Mouse (Mus musculus) neural tube, embryonic 12.5 days (tissue): ENCODE data around the gene Cpsf4. TPM values are rescaled to one million over a fixed set of nuclear protein-coding genes. Genes with fewer than 3 reads are reported as not detected.
"Not testable (repeated sequence)": the region's sequence is repeated elsewhere in the genome, so short reads cannot be mapped to it uniquely, and the experiment has no call there.

Source experiments
- ATAC-seq: fragments of 200-750 bp; cut with Nextera tagmentation; 2 replicates; pipeline ENCODE4 v1.8.0; 2017; ENCODE audit warnings: low read depth, mild to moderate bottlenecking, moderate TSS enrichment, moderate library complexity; ENCODE audit not compliant: low FRiP score
- H3K27ac ChIP-seq: fragments of 300-500 bp; sonication (generic); 2 replicates; pipeline ENCODE4 v1.5.1; 2016
- H3K27me3 ChIP-seq: fragments of 300-500 bp; sonication (generic); replicated peaks from 2 replicates; pipeline ENCODE4 v1.6.1; 2016; ENCODE audit warnings: mild to moderate bottlenecking
- H3K36me3 ChIP-seq: fragments of 300-500 bp; sonication (generic); 2 replicates; pipeline ENCODE4 v1.6.1; 2016; ENCODE audit warnings: mild to moderate bottlenecking
- H3K4me1 ChIP-seq: fragments of 300-500 bp; sonication (generic); 2 replicates; pipeline ENCODE4 v1.6.1; 2016
- H3K4me2 ChIP-seq: fragments of 300-500 bp; sonication (generic); replicated peaks from 2 replicates; pipeline ENCODE4 v1.6.1; 2016; ENCODE audit warnings: mild to moderate bottlenecking
- H3K4me3 ChIP-seq: fragments of 300-500 bp; sonication (generic); 2 replicates; pipeline ENCODE4 v1.5.1; 2016
- H3K9ac ChIP-seq: fragments of 300-500 bp; sonication (generic); 2 replicates; pipeline ENCODE4 v1.6.1; 2016; ENCODE audit warnings: mild to moderate bottlenecking
- H3K9me3 ChIP-seq: fragments of 300-500 bp; sonication (generic); 2 replicates; pipeline ENCODE4 v1.6.1; 2016; ENCODE audit warnings: mild to moderate bottlenecking
- WGBS: fragments of 180-500 bp; shearing (Covaris S2); methylation state at CpG from one replicate; pipeline ENCODE4 v1.1.7; 2016; 5-methylcytosine and 5-hydroxymethylcytosine counted together
- polyA plus RNA-seq: library from polyadenylated mRNA; unstranded; fragments of >200 nt; fragmentation: Nextera tagmentation; extraction: Ambion mirVana; gene quantifications from 2 replicates; pipeline ENCODE4 v1.2.1, GENCODE M21; 2016

The Cpsf4 gene
- polyA plus RNA-seq, 1 experiment from 2014 or later = 58.5 TPM

- not testable (repeated sequence) for ATAC-seq, H3K27ac ChIP-seq, H3K4me1 ChIP-seq, H3K9me3 ChIP-seq, H3K4me3 ChIP-seq, H3K27me3 ChIP-seq, H3K4me2 ChIP-seq, H3K9ac ChIP-seq
- peaks cover 44% of the 10 kb centered on the region for H3K36me3 ChIP-seq
- WGBS = 45% methylated on average over 11 of the region's 11 CpGs
These were observed 41.4 kb downstream of the Cpsf4 start for GRCm38 (mm10) chr5:145208391-145208790.

- Histone ChIP-seq H3K36me3 (peaks cover 60% of the 10 kb centered on the region), H3K9ac (no peak overlapping the region), H3K27ac (no peak overlapping the region), H3K4me2 (no peak overlapping the region), H3K9me3 (no peaks in the 10 kb centered on the region), H3K27me3 (no peaks in the 10 kb centered on the region), H3K4me3 (no peak overlapping the region), H3K4me1 (no peaks in the 10 kb centered on the region)
- no peak for ATAC-seq
- 93% methylated on average over 4 of the region's 4 CpGs for WGBS
These were observed 44.3 kb downstream of the Cpsf4 start for GRCm38 (mm10) chr5:145211340-145211739.

- Histone ChIP-seq H3K27ac (no peak overlapping the region), H3K4me2 (no peak overlapping the region), H3K9me3 (no peaks in the 10 kb centered on the region), H3K27me3 (no peaks in the 10 kb centered on the region), H3K4me3 (no peak overlapping the region), H3K4me1 (no peaks in the 10 kb centered on the region), H3K36me3 (peaks cover 60% of the 10 kb centered on the region), H3K9ac (no peak overlapping the region)
- ATAC-seq = no peak
- 96% methylated on average over 4 of the region's 4 CpGs for whole genome bisulfite sequencing
These were observed 45.2 kb downstream of the Cpsf4 start for GRCm38 (mm10) chr5:145212216-145212615.

- no peak overlapping the region for H3K27ac ChIP-seq
- H3K4me3 ChIP-seq = no peak overlapping the region
- 93% methylated on average over 3 of the region's 3 CpGs for WGBS
- no peak for ATAC-seq
- H3K9ac ChIP-seq = no peak overlapping the region
- no peaks in the 10 kb centered on the region for H3K27me3 ChIP-seq
- H3K36me3 ChIP-seq = peaks cover 61% of the 10 kb centered on the region
- no peaks in the 10 kb centered on the region for H3K4me1 ChIP-seq
- H3K9me3 ChIP-seq = no peaks in the 10 kb centered on the region
- H3K4me2 ChIP-seq = no peak overlapping the region
These were observed 46.5 kb downstream of the Cpsf4 start for GRCm38 (mm10) chr5:145213505-145213904.

GRCm38 (mm10) chr5:145214679-145215078 is 47.7 kb downstream of the Cpsf4 start:
- Histone ChIP-seq H3K4me1 (no peaks in the 10 kb centered on the region), H3K36me3 (peaks cover 66% of the 10 kb centered on the region), H3K9me3 (no peaks in the 10 kb centered on the region), H3K4me3 (no peak overlapping the region), H3K27me3 (no peaks in the 10 kb centered on the region), H3K9ac (no peak overlapping the region), H3K27ac (no peak overlapping the region), H3K4me2 (no peak overlapping the region)
- 68% methylated on average over 4 of the region's 4 CpGs for WGBS
- no peak for ATAC-seq

- Histone ChIP-seq H3K4me3 (no peak overlapping the region), H3K36me3 (peaks cover 62% of the 10 kb centered on the region), H3K4me2 (no peak overlapping the region), H3K4me1 (no peaks in the 10 kb centered on the region), H3K27ac (no peak overlapping the region), H3K9ac (no peak overlapping the region), H3K9me3 (no peaks in the 10 kb centered on the region), H3K27me3 (no peaks in the 10 kb centered on the region)
- 91% methylated on average over 6 of the region's 6 CpGs for WGBS
- no peak for ATAC-seq
These were observed 50.7 kb downstream of the Cpsf4 start for GRCm38 (mm10) chr5:145217746-145218145.

GRCm38 (mm10) chr5:145218206-145218605 is 51.2 kb downstream of the Cpsf4 start:
- WGBS = 97% methylated on average over 21 of the region's 21 CpGs
- Histone ChIP-seq H3K36me3 (peaks cover 58% of the 10 kb centered on the region), H3K4me1 (no peaks in the 10 kb centered on the region), H3K9ac (no peak overlapping the region), H3K9me3 (no peaks in the 10 kb centered on the region), H3K4me3 (no peak overlapping the region), H3K27me3 (no peaks in the 10 kb centered on the region), H3K27ac (no peak overlapping the region), H3K4me2 (no peak overlapping the region)
- ATAC-seq = no peak

GRCm38 (mm10) chr5:145218671-145219070 is 51.7 kb downstream of the Cpsf4 start:
- Histone ChIP-seq H3K27me3 (no peaks in the 10 kb centered on the region), H3K9me3 (no peaks in the 10 kb centered on the region), H3K4me1 (no peaks in the 10 kb centered on the region), H3K4me3 (no peak overlapping the region), H3K4me2 (no peak overlapping the region), H3K27ac (no peak overlapping the region), H3K36me3 (peaks cover 54% of the 10 kb centered on the region), H3K9ac (no peak overlapping the region)
- 95% methylated on average over 20 of the region's 20 CpGs for WGBS
- ATAC-seq = no peak

GRCm38 (mm10) chr5:145219981-145220380 is 53.0 kb downstream of the Cpsf4 start:
- no peak overlapping the region for H3K4me3 ChIP-seq
- 91% methylated on average over 8 of the region's 8 CpGs for WGBS
- H3K4me1 ChIP-seq = no peaks in the 10 kb centered on the region
- no peak overlapping the region for H3K4me2 ChIP-seq
- H3K27me3 ChIP-seq = no peaks in the 10 kb centered on the region
- H3K9ac ChIP-seq = no peak overlapping the region
- ATAC-seq = no peak
- H3K36me3 ChIP-seq = peaks cover 46% of the 10 kb centered on the region
- H3K27ac ChIP-seq = no peak overlapping the region
- no peaks in the 10 kb centered on the region for H3K9me3 ChIP-seq

- WGBS = 83% methylated on average over 5 of the region's 5 CpGs
- Histone ChIP-seq H3K4me1 (no peaks in the 10 kb centered on the region), H3K4me2 (no peak overlapping the region), H3K9me3 (no peaks in the 10 kb centered on the region), H3K9ac (no peak overlapping the region), H3K36me3 (peaks cover 40% of the 10 kb centered on the region), H3K27me3 (no peaks in the 10 kb centered on the region), H3K4me3 (no peak overlapping the region), H3K27ac (no peak overlapping the region)
- no peak for ATAC-seq
These were observed 55.8 kb downstream of the Cpsf4 start for GRCm38 (mm10) chr5:145222840-145223239.

GRCm38 (mm10) chr5:145223395-145223794 is 56.4 kb downstream of the Cpsf4 start:
- no peak for ATAC-seq
- Histone ChIP-seq H3K27ac (no peak overlapping the region), H3K4me1 (no peaks in the 10 kb centered on the region), H3K36me3 (peaks cover 34% of the 10 kb centered on the region), H3K4me3 (no peak overlapping the region), H3K4me2 (no peak overlapping the region), H3K27me3 (no peaks in the 10 kb centered on the region), H3K9me3 (no peaks in the 10 kb centered on the region), H3K9ac (no peak overlapping the region)
- WGBS = 84% methylated on average over 12 of the region's 12 CpGs

GRCm38 (mm10) chr5:145226453-145226852 is 59.4 kb downstream of the Cpsf4 start:
- Histone ChIP-seq H3K36me3 (peaks cover 7% of the 10 kb centered on the region), H3K27ac (no peak overlapping the region), H3K9me3 (no peaks in the 10 kb centered on the region), H3K27me3 (no peaks in the 10 kb centered on the region), H3K4me3 (no peak overlapping the region), H3K4me1 (peaks cover 3% of the 10 kb centered on the region; the same call in 1 of the 2 replicates), H3K4me2 (no peak overlapping the region), H3K9ac (no peak overlapping the region)
- 61% methylated on average over 2 of the region's 2 CpGs for WGBS
- no peak for ATAC-seq

- not testable (repeated sequence) for H3K9me3 ChIP-seq, H3K27ac ChIP-seq, ATAC-seq, H3K9ac ChIP-seq, H3K4me2 ChIP-seq, H3K27me3 ChIP-seq, H3K4me3 ChIP-seq
- Histone ChIP-seq H3K4me1 (peaks cover 17% of the 10 kb centered on the region; the same call in 1 of the 2 replicates), H3K36me3 (peaks cover 11% of the 10 kb centered on the region; the same call in 1 of the 2 replicates)
- 83% methylated on average over 6 of the region's 6 CpGs for WGBS
These were observed 62.3 kb downstream of the Cpsf4 start for GRCm38 (mm10) chr5:145229283-145229682.
